Mouse (Mus musculus) myocyte (in vitro differentiated cells): ENCODE results near the gene Simc1. TPM values are rescaled to one million over a fixed set of nuclear protein-coding genes. Genes with fewer than 3 reads are reported as not detected.

Source experiments
- H3K27me3 ChIP-seq: one replicate; pipeline ENCODE4 v1.6.1; 2011; ENCODE audit not compliant: control insufficient read depth, insufficient read depth, insufficient read length
- H3K36me3 ChIP-seq: one replicate; pipeline ENCODE4 v1.6.1; 2011; ENCODE audit not compliant: control insufficient read depth, insufficient read depth
- H3K4me2 ChIP-seq: one replicate; pipeline ENCODE4 v1.6.1; 2011; ENCODE audit warnings: low read depth, control low read depth
- H3K4me3 ChIP-seq: one replicate; pipeline ENCODE4 v1.5.1; 2011; ENCODE audit warnings: mild to moderate bottlenecking, control low read depth, moderate library complexity
- H3K79me2 ChIP-seq: one replicate; pipeline ENCODE4 v1.6.1; 2011; ENCODE audit not compliant: control insufficient read depth, insufficient read depth
- H3ac ChIP-seq: one replicate; pipeline ENCODE4 v1.6.1; 2011; ENCODE audit not compliant: control insufficient read depth, insufficient read length
- CEBPB ChIP-seq: IDR thresholded peaks from 2 replicates; pipeline ENCODE4 v1.6.1; 2011; ENCODE audit warnings: mild to moderate bottlenecking, moderate library complexity; ENCODE audit not compliant: poor library complexity, insufficient read depth, severe bottlenecking
- E2F4 ChIP-seq: IDR thresholded peaks from one replicate; pipeline ENCODE4 v1.6.1; 2011; ENCODE audit warnings: mild to moderate bottlenecking, control low read depth, moderate library complexity; ENCODE audit not compliant: insufficient read depth
- MAX ChIP-seq: IDR thresholded peaks from one replicate; pipeline ENCODE4 v1.6.1; 2011; ENCODE audit warnings: low read depth, mild to moderate bottlenecking, control low read depth
- MYOD1 ChIP-seq, 3 experiments: IDR thresholded peaks; one replicate each; pipeline ENCODE4 v1.6.1; 2011; ENCODE audit warnings: control low read depth in 2 of 3, low read depth in 2 of 3, mild to moderate bottlenecking in 2 of 3, moderate library complexity in 1 of 3; ENCODE audit not compliant: insufficient read length in 2 of 3, control insufficient read depth in 1 of 3
- MYOG ChIP-seq, 3 experiments: IDR thresholded peaks; one replicate each; pipeline ENCODE4 v1.6.1; 2011; ENCODE audit warnings: control low read depth in 2 of 3, low read depth in 2 of 3, mild to moderate bottlenecking in 2 of 3; ENCODE audit not compliant: insufficient read length in 2 of 3, control insufficient read depth in 1 of 3, insufficient read depth in 1 of 3
- POLR2A ChIP-seq: IDR thresholded peaks from one replicate; pipeline ENCODE4 v1.6.1; 2011; ENCODE audit warnings: low read depth, mild to moderate bottlenecking, control low read depth, moderate library complexity; ENCODE audit not compliant: insufficient read length
- POLR2AphosphoS2 ChIP-seq: IDR thresholded peaks from one replicate; pipeline ENCODE4 v1.6.1; 2011; ENCODE audit warnings: low read depth, control low read depth; ENCODE audit not compliant: insufficient read length
- REST ChIP-seq: IDR thresholded peaks from one replicate; pipeline ENCODE4 v1.6.1; 2011; ENCODE audit warnings: mild to moderate bottlenecking, control low read depth, moderate library complexity; ENCODE audit not compliant: insufficient read depth, insufficient read length
- SRF ChIP-seq: IDR thresholded peaks from one replicate; pipeline ENCODE4 v1.6.1; 2011; ENCODE audit warnings: low read depth; ENCODE audit not compliant: control insufficient read depth, insufficient read length
- TCF12 ChIP-seq: IDR thresholded peaks from one replicate; pipeline ENCODE4 v1.6.1; 2011; ENCODE audit warnings: mild to moderate bottlenecking, control low read depth; ENCODE audit not compliant: poor library complexity, insufficient read depth, severe bottlenecking
- TCF3 ChIP-seq: IDR thresholded peaks from one replicate; pipeline ENCODE4 v1.6.1; 2011; ENCODE audit warnings: low read depth, control low read depth; ENCODE audit not compliant: insufficient read length
- USF1 ChIP-seq: IDR thresholded peaks from one replicate; pipeline ENCODE4 v1.6.1; 2011; ENCODE audit warnings: low read depth, mild to moderate bottlenecking, control low read depth, moderate library complexity
- polyA plus RNA-seq: library from polyadenylated mRNA; unstranded; fragments of >200 nt; fragmentation: generic; extraction: Trizol; gene quantifications from one replicate; pipeline ENCODE4 v1.2.1, GENCODE M21; 2012; ENCODE audit warnings: missing spikeins

Gene Simc1
- polyA plus RNA-seq, 1 experiment, result 3.8 TPM

DNA sequence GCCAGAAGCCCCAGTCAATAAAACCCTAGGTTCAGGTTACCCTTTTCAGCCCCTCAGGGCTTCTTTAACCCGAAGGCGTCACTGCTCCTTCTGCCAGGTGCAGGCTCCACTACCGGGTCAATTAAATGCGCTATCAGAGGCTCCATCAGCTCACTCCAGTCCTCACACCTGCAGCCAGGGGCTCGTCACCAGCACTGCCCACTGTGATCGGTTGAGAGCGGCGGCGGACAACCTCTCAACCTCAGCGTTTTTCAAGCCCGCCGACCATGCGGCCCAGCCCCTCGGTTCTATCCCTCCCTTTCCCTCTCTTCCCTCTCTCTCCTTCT is 338 bp upstream of the Simc1 start:
- Histone ChIP-seq H3K4me2 (peak overlapping the region; percentile 66), H3K36me3 (no peaks in the 10 kb centered on the region), H3ac (peak overlapping the region; percentile 42), H3K79me2 (peaks cover 34% of the 10 kb centered on the region), H3K4me3 (peak overlapping the region; percentile 29), H3K27me3 (peaks cover 5% of the 10 kb centered on the region)
- TF ChIP-seq MYOD1 (IDR thresholded peaks at IDR 0.05; ENCODE audit: control insufficient read depth in 1 of 3, insufficient read length in 2 of 3, low read depth in 2 of 3) (no peak), E2F4 (no peak), MYOG (IDR thresholded peaks at IDR 0.05; ENCODE audit: control insufficient read depth in 1 of 3, insufficient read depth in 1 of 3, insufficient read length in 2 of 3, low read depth in 2 of 3) (no peak), REST (no peak), CEBPB (no peak), TCF12 (no peak), POLR2AphosphoS2 (no peak), POLR2A (no peak), SRF (no peak), MAX (no peak), TCF3 (no peak), USF1 (no peak)

DNA sequence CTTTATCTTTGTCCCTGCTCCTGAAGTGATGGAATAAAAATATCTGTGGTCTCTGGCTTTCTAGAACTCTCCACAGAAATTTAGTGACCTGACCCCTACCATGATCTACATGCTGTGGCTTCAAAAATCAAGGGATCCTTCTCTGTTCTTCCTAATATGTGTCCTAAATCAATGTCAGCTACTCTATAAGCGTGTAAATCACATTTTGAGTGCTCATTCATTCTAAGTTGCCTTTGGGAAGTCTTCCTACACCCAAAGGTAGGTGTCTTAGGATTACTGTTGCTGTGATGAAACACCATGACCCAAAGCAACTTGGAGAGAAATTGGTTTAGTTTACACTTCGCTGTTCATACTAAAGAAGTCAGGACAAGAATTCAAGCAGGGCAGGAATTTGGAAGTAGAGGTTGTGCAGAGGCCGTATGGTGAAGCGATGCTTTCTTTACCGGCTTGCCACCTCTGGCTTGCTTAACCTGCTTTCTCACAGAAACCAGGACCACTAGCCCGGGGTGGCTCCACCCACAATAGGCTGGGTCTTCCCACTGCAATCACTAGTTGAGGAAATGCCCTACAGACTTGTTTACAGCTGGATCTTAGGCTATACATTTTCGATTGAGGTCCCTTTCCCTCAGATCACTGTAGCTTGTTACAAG is 1.2 kb downstream of the Simc1 start:
- H3K27me3 ChIP-seq, result no peaks in the 10 kb centered on the region
- H3K4me3 ChIP-seq, result peak overlapping the region; percentile 29
- no peak for TF ChIP-seq MYOG (IDR thresholded peaks at IDR 0.05; ENCODE audit: control insufficient read depth in 1 of 3, insufficient read depth in 1 of 3, insufficient read length in 2 of 3, low read depth in 2 of 3)
- no peak for TF ChIP-seq USF1
- no peak for TF ChIP-seq POLR2A
- TF ChIP-seq MAX, result no peak
- TF ChIP-seq MYOD1 (IDR thresholded peaks at IDR 0.05; ENCODE audit: control insufficient read depth in 1 of 3, insufficient read length in 2 of 3, low read depth in 2 of 3), result no peak
- no peak for TF ChIP-seq POLR2AphosphoS2
- TF ChIP-seq REST, result no peak
- no peak for TF ChIP-seq TCF12
- TF ChIP-seq TCF3, result no peak
- no peak for TF ChIP-seq E2F4
- no peak for TF ChIP-seq CEBPB
- no peak for TF ChIP-seq SRF
- H3K36me3 ChIP-seq, result no peaks in the 10 kb centered on the region
- peak overlapping the region; percentile 42 for H3ac ChIP-seq
- peaks cover 41% of the 10 kb centered on the region for H3K79me2 ChIP-seq
- H3K4me2 ChIP-seq, result peak overlapping the region; percentile 99

DNA sequence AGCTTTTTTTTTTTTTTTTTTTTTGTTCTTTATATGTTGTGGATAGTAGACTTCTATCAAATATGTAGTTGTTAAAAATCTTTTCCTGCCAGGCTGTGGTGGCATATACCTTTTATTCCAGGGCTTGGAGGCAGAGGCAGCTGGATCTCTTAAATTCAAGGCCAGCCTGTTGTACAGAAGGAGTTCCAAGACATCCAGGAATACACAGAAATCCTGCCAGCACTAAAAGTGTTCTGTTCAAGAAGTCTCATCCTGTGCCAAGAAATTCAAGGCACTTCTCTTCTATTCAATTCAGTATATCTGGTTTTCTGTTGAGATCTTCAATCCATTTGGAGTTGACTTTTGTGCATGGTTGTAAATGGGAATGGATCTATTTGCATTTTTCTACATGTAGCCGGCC is 2.3 kb downstream of the Simc1 start:
- H3K79me2 ChIP-seq, result peaks cover 47% of the 10 kb centered on the region
- H3K4me3 ChIP-seq, result no peak overlapping the region
- H3ac ChIP-seq, result no peak overlapping the region
- no peak overlapping the region for H3K4me2 ChIP-seq
- H3K36me3 ChIP-seq, result no peaks in the 10 kb centered on the region
- TF ChIP-seq POLR2A (no peak), REST (no peak), MAX (no peak), MYOD1 (IDR thresholded peaks at IDR 0.05; ENCODE audit: control insufficient read depth in 1 of 3, insufficient read length in 2 of 3, low read depth in 2 of 3) (no peak), MYOG (IDR thresholded peaks at IDR 0.05; ENCODE audit: control insufficient read depth in 1 of 3, insufficient read depth in 1 of 3, insufficient read length in 2 of 3, low read depth in 2 of 3) (no peak), POLR2AphosphoS2 (no peak), TCF12 (no peak), USF1 (no peak), CEBPB (no peak), SRF (no peak), E2F4 (no peak), TCF3 (no peak)
- H3K27me3 ChIP-seq, result no peaks in the 10 kb centered on the region

DNA sequence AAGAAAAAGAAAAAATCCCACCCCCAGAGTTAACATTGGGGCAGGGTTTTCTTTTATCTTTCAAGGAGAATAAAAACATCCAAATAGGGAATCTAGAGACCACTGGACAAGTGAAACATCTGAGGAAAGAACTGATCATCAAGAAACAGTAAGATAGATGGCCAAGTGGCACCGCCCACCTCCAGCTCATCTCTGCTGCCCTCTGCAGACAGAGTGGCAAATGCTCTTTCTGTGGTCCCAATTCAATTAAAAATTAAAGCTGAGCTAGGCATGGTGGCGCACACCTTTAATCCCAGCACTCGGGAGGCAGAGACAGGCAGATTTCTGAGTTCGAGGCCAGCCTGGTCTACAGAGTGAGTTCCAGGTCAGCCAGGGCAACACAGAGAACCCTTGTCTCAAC is 16.6 kb downstream of the Simc1 start:
- H3K4me3 ChIP-seq, result no peak overlapping the region
- no peak for TF ChIP-seq TCF12
- no peak for TF ChIP-seq REST
- no peak for TF ChIP-seq MAX
- TF ChIP-seq TCF3, result no peak
- TF ChIP-seq CEBPB, result no peak

DNA sequence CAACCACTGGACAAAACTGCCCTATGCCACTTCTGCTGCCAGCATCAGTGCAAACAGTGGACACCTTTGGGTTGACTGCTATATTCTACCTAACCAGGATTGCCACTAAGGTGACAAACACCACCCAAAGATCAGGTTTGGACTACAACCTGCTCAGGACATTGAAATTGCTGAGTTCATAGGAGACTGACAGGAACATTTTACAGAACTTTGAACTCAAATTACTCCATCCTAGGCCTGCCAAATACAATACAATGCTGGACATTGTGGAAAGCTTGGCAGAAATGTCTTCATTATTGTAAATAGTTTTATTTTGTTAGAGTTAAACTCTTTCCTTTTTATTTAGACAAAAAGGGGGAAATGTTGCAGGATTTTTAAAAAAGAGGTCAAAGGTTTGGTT is 17.6 kb downstream of the Simc1 start:
- H3K4me2 ChIP-seq, result no peak overlapping the region
- no peaks in the 10 kb centered on the region for H3K27me3 ChIP-seq
- H3K79me2 ChIP-seq, result no peaks in the 10 kb centered on the region
- TF ChIP-seq TCF12 (no peak), E2F4 (no peak), MYOG (IDR thresholded peaks at IDR 0.05; ENCODE audit: control insufficient read depth in 1 of 3, insufficient read depth in 1 of 3, insufficient read length in 2 of 3, low read depth in 2 of 3) (no peak), SRF (no peak), REST (no peak), CEBPB (no peak), MAX (no peak), POLR2A (no peak), USF1 (no peak), TCF3 (no peak), MYOD1 (IDR thresholded peaks at IDR 0.05; ENCODE audit: control insufficient read depth in 1 of 3, insufficient read length in 2 of 3, low read depth in 2 of 3) (no peak)
- no peak overlapping the region for H3ac ChIP-seq
- peaks cover 15% of the 10 kb centered on the region for H3K36me3 ChIP-seq
- no peak overlapping the region for H3K4me3 ChIP-seq

More for the DNA sequence above, 16.6 kb downstream of the Simc1 start:
- no peaks in the 10 kb centered on the region for H3K27me3 ChIP-seq
- H3ac ChIP-seq, result no peak overlapping the region
- no peak overlapping the region for H3K4me2 ChIP-seq
- H3K36me3 ChIP-seq, result peaks cover 13% of the 10 kb centered on the region
- H3K79me2 ChIP-seq, result no peaks in the 10 kb centered on the region
